Mouse (Mus musculus) cortical plate, adult 2 months (tissue): ENCODE results near the gene Sephs2.

Experiments used
- CTCF ChIP-seq: fragments of 200-500 bp; IDR thresholded peaks from 2 replicates; pipeline ENCODE4 v1.5.1; 2011; ENCODE audit warnings: mild to moderate bottlenecking, control low read depth, low read length; ENCODE audit not compliant: insufficient read depth; ENCODE audit errors: extremely low read depth
- POLR2A ChIP-seq: fragments of 200-500 bp; IDR thresholded peaks from 2 replicates; pipeline ENCODE4 v1.6.1; 2011; ENCODE audit warnings: mild to moderate bottlenecking, low read length, control low read depth; ENCODE audit not compliant: insufficient read depth; ENCODE audit errors: extremely low read depth

DNA sequence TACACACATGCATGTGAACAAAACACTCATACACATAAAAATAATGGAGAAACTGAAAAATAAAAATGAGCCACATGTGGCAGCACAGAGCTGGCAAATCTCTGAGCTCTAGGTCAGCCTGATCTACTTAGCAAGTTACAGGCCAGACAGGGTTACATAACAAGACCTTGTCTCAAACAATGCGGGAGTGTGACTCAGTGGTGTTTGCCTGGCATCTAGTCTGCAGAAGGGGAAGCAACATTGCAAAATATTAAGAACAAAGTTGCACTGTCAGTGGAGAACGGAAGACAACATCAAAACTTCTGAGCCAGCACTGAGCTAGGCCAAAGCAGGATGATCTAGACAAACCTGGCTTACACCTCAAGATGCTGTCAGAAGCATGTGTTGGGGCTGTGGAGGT, 3.6 kb downstream of the Sephs2 start:
- TF ChIP-seq CTCF (no peak), POLR2A (no peak)
